ENCODE assay signal across 28 mouse cellular contexts in the genomic region with DNA sequence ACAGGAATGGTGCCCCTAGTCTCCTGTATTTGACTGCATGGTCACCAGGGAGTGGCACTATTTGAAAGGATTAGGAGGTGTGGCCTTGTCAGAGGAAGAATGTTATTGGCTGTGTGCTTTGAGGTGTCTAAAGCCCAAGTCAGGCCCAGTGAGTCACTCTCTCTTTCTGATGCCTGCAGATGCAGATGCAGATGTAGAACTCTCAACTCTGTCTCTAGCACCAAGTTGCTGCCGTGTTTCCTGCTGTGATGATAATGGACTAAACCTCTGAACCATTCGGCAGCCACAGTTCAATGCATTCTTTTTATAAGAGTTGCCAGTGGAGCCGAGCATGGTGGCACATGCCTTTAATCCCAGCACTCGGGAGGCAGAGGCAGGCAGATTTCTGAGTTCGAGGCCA.
"Had no signal": no experiment of that assay in that cellular context is flagged by ENCODE, and none has a peak within 500 bp of the region (broad histone marks: within the 10 kb centered on the region; RNA-seq: fewer than 3 reads in every experiment).

No protein-coding gene starts in this region.

- H3K36me3 ChIP-seq: limb, embryonic 10.5 days; limb, embryonic 12.5 days; limb, embryonic 13.5 days; limb, embryonic 15.5 days; liver, embryonic 12.5 days; liver, embryonic 13.5 days; liver, embryonic 15.5 days; lung, embryonic 15.5 days; midbrain, embryonic 10.5 days; midbrain, embryonic 12.5 days; midbrain, embryonic 13.5 days; midbrain, embryonic 15.5 days; neural tube, embryonic 12.5 days had no signal

- H3K4me3 ChIP-seq: limb, embryonic 10.5 days; limb, embryonic 12.5 days; limb, embryonic 13.5 days; limb, embryonic 15.5 days; liver, embryonic 12.5 days; liver, embryonic 13.5 days; liver, embryonic 15.5 days; lung, embryonic 15.5 days; midbrain, embryonic 10.5 days; midbrain, embryonic 12.5 days; midbrain, embryonic 13.5 days; midbrain, embryonic 15.5 days; myocyte; neural tube, embryonic 12.5 days had no signal

- H3K9me3 ChIP-seq: limb, embryonic 10.5 days; limb, embryonic 12.5 days; limb, embryonic 13.5 days; limb, embryonic 15.5 days; liver, embryonic 12.5 days; liver, embryonic 15.5 days; lung, embryonic 15.5 days; midbrain, embryonic 10.5 days; midbrain, embryonic 12.5 days; midbrain, embryonic 13.5 days; midbrain, embryonic 15.5 days; neural tube, embryonic 12.5 days had no signal

- H3K4me1 ChIP-seq: limb, embryonic 15.5 days; liver, embryonic 12.5 days; liver, embryonic 13.5 days; liver, embryonic 15.5 days; lung, embryonic 15.5 days; megakaryocyte, embryonic 14.5 days; midbrain, embryonic 10.5 days; midbrain, embryonic 13.5 days; midbrain, embryonic 15.5 days had no signal

- H3K27me3 ChIP-seq: liver, embryonic 12.5 days; liver, embryonic 13.5 days; liver, embryonic 15.5 days; lung, embryonic 15.5 days; megakaryocyte, embryonic 14.5 days; midbrain, embryonic 12.5 days; midbrain, embryonic 13.5 days; midbrain, embryonic 15.5 days; neural tube, embryonic 12.5 days had no signal

- DNase-seq: left cerebral cortex, postnatal 4 days; liver; liver, embryonic 13.5 days; liver, postnatal 0 days; lung, adult 18-20 months; lung, adult 2 months; lung, embryonic 14.5 days; lung, postnatal 10 days; lung, postnatal 14 days; lung, postnatal 36 days; lung, postnatal 4 days; midbrain, embryonic 14.5 days had no signal

- H3K27ac ChIP-seq: limb, embryonic 10.5 days; limb, embryonic 12.5 days; limb, embryonic 13.5 days; limb, embryonic 15.5 days; liver, embryonic 12.5 days; liver, embryonic 13.5 days; liver, embryonic 14.5 days; liver, embryonic 15.5 days; lung, embryonic 15.5 days; macrophage; midbrain, embryonic 10.5 days; midbrain, embryonic 12.5 days; midbrain, embryonic 13.5 days; midbrain, embryonic 15.5 days; neural tube, embryonic 12.5 days had no signal
